Mouse (Mus musculus): ENCODE measurements around the gene Cbl. TPM values are rescaled to one million over a fixed set of nuclear protein-coding genes. Genes with fewer than 3 reads are reported as not detected.

Cbl gene
- total RNA-seq, 4 experiments from 2014 or later, result 5.1 to 10.2 (median 7.3) TPM

DNA sequence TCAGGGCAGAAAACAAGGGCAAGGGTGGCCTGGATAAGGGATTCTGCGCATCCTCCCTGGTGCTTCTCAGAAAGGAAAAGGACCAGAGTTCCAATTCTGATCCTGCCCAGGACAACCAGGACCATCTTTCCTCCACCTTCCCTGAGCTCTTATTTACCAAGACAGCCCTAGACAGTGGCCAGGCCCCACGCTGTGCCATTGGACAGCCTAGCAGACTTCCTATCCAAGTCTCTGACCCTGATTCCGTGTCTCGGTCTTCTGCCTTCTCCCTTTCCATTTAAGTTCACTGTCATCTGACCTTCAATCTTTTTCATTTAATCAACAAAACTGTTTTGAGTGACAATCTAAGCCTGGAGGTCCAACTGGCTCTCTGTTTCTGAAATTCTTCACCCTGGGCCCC lies 127.3 kb downstream of the Cbl start:
- DNase-seq (ENCODE audit: low spot score in 2 of 2), result no peak

- no peak for DNase-seq (ENCODE audit: low spot score in 2 of 2)
These were observed 127.7 kb downstream of the Cbl start for GRCm38 (mm10) chr9:44106182-44106581.

GRCm38 (mm10) chr9:44105781-44106180 lies 128.1 kb downstream of the Cbl start:
- DNase-seq (ENCODE audit: low spot score in 2 of 2), result no peak

- DNase-seq (ENCODE audit: low spot score in 2 of 2), result peak in 1 of 2 experiments; percentile 53
These were observed 129.0 kb downstream of the Cbl start for GRCm38 (mm10) chr9:44104881-44105280.

GRCm38 (mm10) chr9:44101490-44101889 lies 132.4 kb downstream of the Cbl start, which contains the start of gene Mfrp:
TSS of gene Mfrp (plus strand) at chr9:44101729.
- DNase-seq (ENCODE audit: low spot score in 2 of 2), result no peak

- no peak for DNase-seq (ENCODE audit: low spot score in 2 of 2)
These were observed 137.3 kb downstream of the Cbl start for GRCm38 (mm10) chr9:44096536-44096935.

- DNase-seq (ENCODE audit: low spot score in 2 of 2), result no peak
These were observed 138.1 kb downstream of the Cbl start for GRCm38 (mm10) chr9:44095781-44096180.

GRCm38 (mm10) chr9:44094737-44095136 lies 139.1 kb downstream of the Cbl start:
- no peak for DNase-seq (ENCODE audit: low spot score in 2 of 2)

DNA sequence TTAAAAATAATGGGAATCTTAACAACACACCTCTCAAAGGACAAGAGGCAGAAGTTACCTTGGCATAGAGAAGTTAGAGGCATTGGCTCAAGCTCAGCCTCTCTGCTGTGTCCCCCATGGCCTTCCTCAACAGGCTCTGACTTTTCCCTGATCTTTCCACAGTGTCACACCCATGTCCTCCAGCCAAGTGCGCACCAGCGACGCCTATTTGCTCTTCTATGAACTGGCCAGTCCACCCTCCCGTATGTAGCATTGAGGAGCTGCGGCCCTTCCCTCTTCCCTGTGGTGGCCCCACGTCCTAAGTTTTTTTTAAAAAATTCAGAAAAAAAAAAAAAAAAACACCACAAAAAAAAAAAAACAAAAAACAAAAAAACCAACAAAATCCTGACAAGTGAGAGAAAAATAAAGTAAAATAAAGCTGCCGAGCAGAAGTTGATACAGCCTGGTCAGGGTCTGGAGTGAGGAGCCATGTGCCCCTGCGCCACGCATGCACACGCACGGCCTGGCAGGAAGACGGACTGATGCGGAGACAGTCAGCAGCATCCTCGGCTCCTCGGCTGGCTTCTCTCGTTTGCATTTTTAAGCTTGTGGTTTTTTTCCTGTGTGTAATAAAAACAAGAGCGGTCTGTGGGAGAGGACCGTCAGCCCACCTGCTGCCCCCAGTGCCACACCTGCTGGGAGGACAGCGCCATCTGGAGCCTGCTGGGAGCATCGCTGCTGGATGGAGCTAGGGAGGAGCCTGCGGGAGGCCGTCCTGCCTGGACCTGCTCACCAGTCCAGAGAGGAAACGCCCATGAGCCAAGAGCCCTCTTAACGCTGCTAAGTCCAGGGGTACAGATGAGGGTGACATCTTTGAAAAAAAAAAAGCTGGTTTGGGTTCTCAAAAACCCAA lies 140.0 kb downstream of the Cbl start:
- peak in 1 of 2 experiments; percentile 78 for DNase-seq (ENCODE audit: low spot score in 2 of 2)

Other genes with a start within 250 kb of the Cbl start
- 1 to 10 TPM; 4.3 to 7.6 (median 5.8) TPM for gene Thy1, start 190.7 kb downstream of the Cbl start, total RNA-seq (2022)
- 100 to 1,000 TPM; 222 to 251 (median 237) TPM for gene Usp2, start 167.0 kb downstream of the Cbl start, total RNA-seq (2022)
- gene Mfrp, start 132.3 kb downstream of the Cbl start, total RNA-seq (2022), result not detected
- 1 to 10 TPM; 1.6 to 4.2 (median 3.0) TPM for gene C1qtnf5, start 126.8 kb downstream of the Cbl start, total RNA-seq (2022)
- under 1 TPM; 0.31 to 0.60 (median 0.38) TPM for gene Gm49380, start 120.5 kb downstream of the Cbl start, total RNA-seq (2022)
- gene Rnf26, start 120.5 kb downstream of the Cbl start, total RNA-seq (2022), result 1 to 10 TPM; 1.7 to 2.9 (median 2.6) TPM
- gene Mcam, start 99.6 kb downstream of the Cbl start, total RNA-seq (2022), result 10 to 100 TPM; 15.4 to 33.9 (median 26.2) TPM
- gene Ccdc153, start 6.6 kb upstream of the Cbl start, total RNA-seq (2022), result not detected
- 1 to 10 TPM in 1 of 4 experiments, under 1 TPM in 3; 0.56 to 1.0 (median 0.95) TPM for gene Pdzd3, start 17.4 kb upstream of the Cbl start, total RNA-seq (2022)
- 10 to 100 TPM; 20.5 to 24.7 (median 22.6) TPM for gene Nlrx1, start 34.5 kb upstream of the Cbl start, total RNA-seq (2022)
- under 1 TPM; 0.12 to 0.70 (median 0.30) TPM for gene Abcg4, start 54.6 kb upstream of the Cbl start, total RNA-seq (2022)
- gene Hinfp, start 71.6 kb upstream of the Cbl start, total RNA-seq (2022), result 1 to 10 TPM; 4.5 to 9.6 (median 7.2) TPM
- 10 to 100 TPM; 10.4 to 18.9 (median 15.2) TPM for gene C2cd2l, start 86.2 kb upstream of the Cbl start, total RNA-seq (2022)
- 10 to 100 TPM; 10.9 to 14.8 (median 13.0) TPM for gene Dpagt1, start 92.0 kb upstream of the Cbl start, total RNA-seq (2022)
- 10 to 100 TPM in 1 of 4 experiments, 1 to 10 TPM in 3; 7.8 to 10.3 (median 8.7) TPM for gene H2afx, start 100.6 kb upstream of the Cbl start, total RNA-seq (2022)
- 10 to 100 TPM; 24.2 to 26.1 (median 25.2) TPM for gene Hmbs, start 110.2 kb upstream of the Cbl start, total RNA-seq (2022)
- gene Vps11, start 127.6 kb upstream of the Cbl start, total RNA-seq (2022), result 10 to 100 TPM; 17.6 to 19.0 (median 18.3) TPM
- gene Hyou1, start 145.4 kb upstream of the Cbl start, total RNA-seq (2022), result 10 to 100 TPM; 24.2 to 32.0 (median 25.9) TPM
- 100 to 1,000 TPM in 3 of 4 experiments, 10 to 100 TPM in 1; 96.0 to 131 (median 127) TPM for gene Slc37a4, start 162.8 kb upstream of the Cbl start, total RNA-seq (2022)
- gene Rps25, start 173.1 kb upstream of the Cbl start, total RNA-seq (2022), result 100 to 1,000 TPM; 854 to 938 (median 914) TPM
- 10 to 100 TPM; 17.5 to 23.0 (median 19.5) TPM for gene Trappc4, start 173.6 kb upstream of the Cbl start, total RNA-seq (2022)
- 1 to 10 TPM; 1.6 to 4.5 (median 3.4) TPM for gene Ccdc84, start 184.5 kb upstream of the Cbl start, total RNA-seq (2022)
- gene Foxr1, start 207.1 kb upstream of the Cbl start, total RNA-seq (2022), result not detected
- under 1 TPM in 2 of 4 experiments, not detected in 2; 0.29 to 0.54 TPM for gene Upk2, start 220.9 kb upstream of the Cbl start, total RNA-seq (2022)
- 10 to 100 TPM; 36.4 to 43.8 (median 41.7) TPM for gene Bcl9l, start 248.8 kb upstream of the Cbl start, total RNA-seq (2022)